Mouse (Mus musculus): Measurements from ENCODE around the gene Slc16a5. TPM values are rescaled to one million over a fixed set of nuclear protein-coding genes. Genes with fewer than 3 reads are reported as not detected.

Gene Slc16a5
- not detected in 2 replicates for polyA plus RNA-seq (2012; ENCODE audit: insufficient read depth, insufficient read length, low replicate concordance, missing spikeins)

DNA sequence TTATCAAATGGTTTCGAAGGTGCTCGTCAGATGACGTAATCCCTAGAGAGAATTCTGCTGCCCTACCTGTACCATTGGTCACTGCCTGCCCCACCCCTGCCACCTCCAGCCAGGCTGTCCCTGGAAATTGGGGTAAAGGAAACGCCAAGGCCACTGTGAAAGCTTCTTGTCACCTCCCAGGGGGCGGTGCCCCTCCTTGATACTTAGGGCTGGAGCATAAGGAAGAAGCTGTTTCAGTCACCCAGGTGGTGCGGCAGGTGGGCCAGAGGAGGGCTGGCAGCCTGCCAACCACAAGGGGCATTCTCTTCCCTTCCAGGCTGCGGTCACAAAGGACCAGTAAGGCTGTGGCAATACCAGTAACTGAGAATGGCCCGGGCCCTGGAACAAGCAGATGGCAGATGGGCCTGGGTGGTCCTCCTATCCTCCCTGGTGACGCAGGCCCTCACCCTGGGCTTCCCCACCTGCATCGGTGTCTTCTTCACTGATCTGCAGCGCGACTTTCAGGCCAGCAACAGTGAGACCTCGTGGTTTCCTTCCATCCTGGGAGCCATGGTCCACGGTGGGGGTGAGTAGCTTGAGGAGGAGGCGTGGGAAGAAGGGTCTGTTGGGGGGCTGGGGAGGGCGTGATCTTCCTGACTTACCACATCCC is at the start of gene Slc16a5:
Slc16a5 (plus strand) TSS at position 232 of the 649 bp plus-strand sequence.
- WGBS, result 84% methylated on average over 16 of the region's 16 CpGs
- TF ChIP-seq CTCF (IDR thresholded peaks at IDR 0.05; ENCODE audit: insufficient read depth, low read depth, low read length) (no peak), POLR2A (IDR thresholded peaks at IDR 0.05; ENCODE audit: insufficient read depth, low read depth, low read length) (no peak)
- Histone ChIP-seq H3K4me1 (ENCODE audit: control insufficient read depth, insufficient read depth, low read length) (peaks cover 13% of the 10 kb centered on the region; the same call in 1 of the 2 replicates), H3K4me3 (ENCODE audit: insufficient read depth, low read depth, low read length) (no peak within 1 kb of the TSS; the same call in 1 of the 2 replicates), H3K27ac (ENCODE audit: insufficient read depth, low read depth, low read length) (no peak within 1 kb of the TSS)

DNA sequence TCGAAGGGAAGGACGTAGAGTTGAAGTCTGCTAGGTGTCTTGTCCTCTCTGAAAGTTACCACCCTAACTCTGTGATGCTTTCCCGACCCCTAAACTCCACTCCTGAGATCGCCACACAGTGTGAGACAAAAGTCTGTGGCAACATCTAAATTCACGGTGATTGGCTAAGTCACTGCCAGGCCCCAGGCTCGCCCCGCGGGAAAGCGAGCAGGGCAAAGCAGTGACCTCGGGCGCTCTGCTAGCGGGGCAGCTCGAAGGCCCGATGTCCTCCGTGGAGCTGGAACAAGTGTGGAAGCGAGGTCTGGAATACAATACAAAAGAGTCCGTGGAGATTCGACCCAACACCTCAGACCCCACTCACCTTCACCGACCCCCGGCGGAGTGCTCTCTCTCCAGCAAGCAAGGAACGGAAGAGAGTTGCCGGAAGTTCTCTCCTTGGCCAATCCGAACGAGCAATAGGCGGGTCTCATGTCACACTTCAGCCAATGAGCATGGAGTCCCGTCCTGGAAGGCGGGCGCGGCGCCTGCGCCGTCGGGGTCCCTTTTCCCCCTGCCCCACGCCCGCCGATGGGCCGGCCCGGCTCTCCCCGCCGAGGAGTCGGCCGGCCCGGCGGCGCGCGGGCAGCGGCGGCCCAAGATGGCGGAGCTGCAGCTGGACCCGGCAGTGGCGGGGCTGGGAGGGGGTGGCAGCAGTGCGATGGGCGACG is 42.6 kb upstream of the Slc16a5 start, which contains the start of the genes Atp5h and Kctd2:
Atp5h (minus strand) TSS at position 432 of the 707 bp plus-strand sequence.
Kctd2 (plus strand) TSS at position 598 of the 707 bp plus-strand sequence.
- Histone ChIP-seq H3K4me3 (ENCODE audit: insufficient read depth, low read depth, low read length) (peak within 1 kb of the TSS; percentile 90), H3K27ac (ENCODE audit: insufficient read depth, low read depth, low read length) (peak within 1 kb of the TSS; percentile 72), H3K4me1 (ENCODE audit: control insufficient read depth, insufficient read depth, low read length) (peaks cover 12% of the 10 kb centered on the region)
- under 1% methylated on average over 56 of the region's 56 CpGs for WGBS
- peak; percentile 81 for TF ChIP-seq POLR2A (IDR thresholded peaks at IDR 0.05; ENCODE audit: insufficient read depth, low read depth, low read length)
- TF ChIP-seq CTCF (IDR thresholded peaks at IDR 0.05; ENCODE audit: insufficient read depth, low read depth, low read length), result no peak

DNA sequence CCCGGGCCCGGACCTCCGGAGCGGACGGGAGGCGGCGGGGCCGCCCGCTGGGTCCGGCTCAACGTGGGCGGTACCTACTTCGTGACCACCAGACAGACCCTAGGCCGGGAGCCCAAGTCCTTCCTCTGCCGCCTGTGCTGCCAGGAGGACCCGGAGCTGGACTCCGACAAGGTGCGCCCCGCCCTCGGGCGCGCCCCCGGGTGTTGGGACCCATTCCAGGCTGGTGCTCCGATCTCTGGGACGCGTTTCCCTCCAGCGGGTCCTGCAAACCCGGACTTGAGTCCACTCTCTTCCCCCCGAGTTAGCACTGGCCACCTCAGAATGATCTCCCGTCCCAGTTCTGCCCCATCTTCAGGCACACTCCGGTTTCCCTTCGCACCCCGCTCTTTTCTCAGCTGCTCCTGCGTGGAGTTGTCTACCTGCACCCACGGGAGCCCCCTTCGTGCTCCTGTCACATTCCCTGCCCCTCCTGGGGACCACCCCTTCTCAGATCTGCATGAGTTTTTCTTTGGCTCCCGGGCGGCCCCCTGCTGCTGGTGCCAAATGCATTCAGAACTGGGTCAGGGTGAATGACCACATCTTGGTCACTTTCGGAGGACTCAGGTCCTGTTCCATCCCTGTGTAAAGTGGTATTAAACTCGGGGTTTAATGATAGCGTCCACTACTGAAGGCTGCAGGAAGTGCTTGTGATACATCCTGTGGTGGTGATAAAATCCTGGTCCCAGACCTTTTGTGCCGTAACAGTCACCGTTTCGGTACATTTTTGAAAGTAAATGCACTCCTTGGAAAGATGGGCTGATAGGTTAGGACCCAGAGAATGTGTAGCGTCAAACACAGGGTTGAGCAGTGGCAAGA is 41.7 kb upstream of the Slc16a5 start:
- no peak overlapping the region; the same call in 1 of the 2 replicates for H3K27ac ChIP-seq (ENCODE audit: insufficient read depth, low read depth, low read length)
- TF ChIP-seq CTCF (IDR thresholded peaks at IDR 0.05; ENCODE audit: insufficient read depth, low read depth, low read length) (no peak), POLR2A (IDR thresholded peaks at IDR 0.05; ENCODE audit: insufficient read depth, low read depth, low read length) (no peak)
- peaks cover 12% of the 10 kb centered on the region for H3K4me1 ChIP-seq (ENCODE audit: control insufficient read depth, insufficient read depth, low read length)
- 1% methylated on average over 45 of the region's 45 CpGs for WGBS
- H3K4me3 ChIP-seq (ENCODE audit: insufficient read depth, low read depth, low read length), result peak overlapping the region; percentile 90

DNA sequence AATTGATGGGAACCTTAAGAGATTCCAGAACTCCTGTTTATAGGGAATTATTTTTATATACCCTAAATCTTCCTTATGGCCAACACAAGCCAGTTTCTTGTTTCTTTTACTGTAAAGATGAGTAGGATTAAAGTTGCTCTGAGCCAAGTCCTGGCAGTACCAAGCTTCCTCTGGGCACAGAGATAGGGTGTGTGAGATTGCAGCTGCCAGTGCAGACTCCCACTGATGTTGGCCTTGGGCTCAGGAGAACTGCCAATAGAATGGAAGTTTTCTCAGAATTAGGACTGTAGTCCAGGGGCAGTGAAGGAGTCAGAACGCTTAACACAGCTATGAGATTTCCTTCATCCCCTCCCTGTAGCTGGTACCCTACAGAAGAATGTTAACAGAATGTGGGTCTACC is 40.9 kb upstream of the Slc16a5 start:
- no peak overlapping the region for H3K27ac ChIP-seq (ENCODE audit: insufficient read depth, low read depth, low read length)

DNA sequence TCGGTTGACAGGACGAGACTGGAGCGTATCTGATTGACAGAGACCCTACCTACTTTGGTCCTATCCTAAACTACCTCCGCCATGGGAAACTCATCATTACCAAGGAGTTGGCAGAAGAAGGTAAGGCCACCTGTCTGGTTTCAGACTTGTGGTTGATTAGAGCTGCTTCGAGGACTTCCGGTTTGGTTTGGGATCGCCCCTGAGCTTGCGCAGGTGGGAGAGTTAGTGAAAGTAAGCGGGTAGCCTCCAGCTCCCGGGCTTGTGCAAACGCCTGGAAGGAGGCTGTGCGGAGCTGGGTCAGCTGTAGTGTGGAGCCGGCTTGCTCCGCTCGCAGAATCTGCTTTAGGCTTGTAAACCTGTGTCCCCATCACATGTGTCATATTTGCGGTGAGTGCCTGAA is 40.3 kb upstream of the Slc16a5 start:
- peaks cover 12% of the 10 kb centered on the region for H3K4me1 ChIP-seq (ENCODE audit: control insufficient read depth, insufficient read depth, low read length)
- H3K27ac ChIP-seq (ENCODE audit: insufficient read depth, low read depth, low read length), result no peak overlapping the region
- 89% methylated on average over 16 of the region's 16 CpGs for WGBS
- H3K4me3 ChIP-seq (ENCODE audit: insufficient read depth, low read depth, low read length), result no peak overlapping the region
- TF ChIP-seq CTCF (IDR thresholded peaks at IDR 0.05; ENCODE audit: insufficient read depth, low read depth, low read length) (no peak), POLR2A (IDR thresholded peaks at IDR 0.05; ENCODE audit: insufficient read depth, low read depth, low read length) (no peak)

More for the DNA sequence above, 40.9 kb upstream of the Slc16a5 start:
- no peak overlapping the region for H3K4me3 ChIP-seq (ENCODE audit: insufficient read depth, low read depth, low read length)
- TF ChIP-seq CTCF (IDR thresholded peaks at IDR 0.05; ENCODE audit: insufficient read depth, low read depth, low read length) (no peak), POLR2A (IDR thresholded peaks at IDR 0.05; ENCODE audit: insufficient read depth, low read depth, low read length) (no peak)
- H3K4me1 ChIP-seq (ENCODE audit: control insufficient read depth, insufficient read depth, low read length), result peaks cover 12% of the 10 kb centered on the region
- 20% methylated on average over 1 of the region's 1 CpGs for WGBS

DNA sequence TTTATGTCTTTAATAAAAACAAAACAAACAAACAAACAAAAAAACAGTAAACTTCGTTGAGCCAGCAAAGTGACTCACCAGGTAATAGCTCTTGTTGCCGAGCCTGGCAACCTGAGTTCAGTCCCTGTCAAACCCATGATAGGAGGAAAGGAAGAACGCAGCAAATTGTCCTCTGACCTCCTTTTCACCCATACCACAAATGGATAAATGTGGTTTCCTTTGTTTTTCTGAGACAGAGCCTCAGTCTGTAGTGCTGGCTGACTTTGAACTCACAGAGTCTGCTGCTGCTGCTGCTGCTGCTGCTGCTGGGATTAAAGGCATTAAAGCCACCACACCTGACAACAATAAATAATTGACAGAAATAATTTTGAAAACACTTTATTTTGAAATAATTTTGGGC is 39.2 kb upstream of the Slc16a5 start:
- no peak for TF ChIP-seq CTCF (IDR thresholded peaks at IDR 0.05; ENCODE audit: insufficient read depth, low read depth, low read length)
- no peak for TF ChIP-seq POLR2A (IDR thresholded peaks at IDR 0.05; ENCODE audit: insufficient read depth, low read depth, low read length)
- no peak overlapping the region for H3K27ac ChIP-seq (ENCODE audit: insufficient read depth, low read depth, low read length)
- WGBS, result 86% methylated on average over 3 of the region's 3 CpGs
- H3K4me3 ChIP-seq (ENCODE audit: insufficient read depth, low read depth, low read length), result no peak overlapping the region
- H3K4me1 ChIP-seq (ENCODE audit: control insufficient read depth, insufficient read depth, low read length), result peaks cover 21% of the 10 kb centered on the region

DNA sequence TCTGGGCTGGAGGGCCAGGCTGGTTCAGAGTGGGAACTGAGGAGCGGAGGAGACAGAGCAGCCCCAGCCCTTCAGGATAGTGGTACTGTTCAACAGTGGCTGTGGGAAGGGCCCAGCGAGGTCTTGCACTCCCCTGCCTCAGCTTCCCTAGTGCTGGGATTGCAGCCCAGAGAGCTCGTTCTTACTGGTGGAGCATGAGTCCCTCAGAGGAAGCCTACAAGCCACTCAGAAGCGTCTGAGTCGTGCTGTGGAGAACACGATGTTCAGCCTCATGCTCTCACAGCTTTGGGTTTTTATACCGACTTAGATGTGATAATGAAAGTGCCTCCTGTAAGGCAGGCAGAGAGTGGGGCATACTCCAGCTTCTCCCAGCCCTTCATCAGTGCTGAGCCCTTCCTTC is 37.6 kb upstream of the Slc16a5 start:
- 90% methylated on average over 7 of the region's 7 CpGs for WGBS
- Histone ChIP-seq H3K4me3 (ENCODE audit: insufficient read depth, low read depth, low read length) (no peak overlapping the region), H3K4me1 (ENCODE audit: control insufficient read depth, insufficient read depth, low read length) (peaks cover 18% of the 10 kb centered on the region), H3K27ac (ENCODE audit: insufficient read depth, low read depth, low read length) (no peak overlapping the region)
- TF ChIP-seq POLR2A (IDR thresholded peaks at IDR 0.05; ENCODE audit: insufficient read depth, low read depth, low read length) (no peak), CTCF (IDR thresholded peaks at IDR 0.05; ENCODE audit: insufficient read depth, low read depth, low read length) (no peak)

DNA sequence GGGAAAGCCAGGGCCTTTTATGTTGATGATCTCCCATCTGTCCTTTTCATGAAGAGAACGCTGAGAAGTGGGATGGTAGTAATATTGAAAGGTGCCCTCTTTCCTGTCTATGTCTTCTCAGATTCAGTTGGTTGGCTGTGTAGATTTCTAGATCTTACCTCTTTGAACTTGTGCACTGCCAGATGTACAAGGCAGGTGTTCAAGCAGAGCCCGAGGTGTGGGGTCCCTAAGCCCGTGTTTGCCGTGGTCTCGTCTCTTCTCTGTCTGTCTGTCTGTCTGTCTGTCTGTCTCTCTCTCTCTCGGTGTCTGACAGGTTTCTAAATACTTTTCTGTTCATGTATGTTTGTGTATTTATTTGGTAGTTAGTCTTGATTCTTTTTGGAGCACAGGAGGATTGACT is 36.6 kb upstream of the Slc16a5 start:
- Histone ChIP-seq H3K4me3 (ENCODE audit: insufficient read depth, low read depth, low read length) (no peak overlapping the region), H3K27ac (ENCODE audit: insufficient read depth, low read depth, low read length) (no peak overlapping the region), H3K4me1 (ENCODE audit: control insufficient read depth, insufficient read depth, low read length) (peaks cover 17% of the 10 kb centered on the region)
- WGBS, result 92% methylated on average over 6 of the region's 6 CpGs
- TF ChIP-seq CTCF (IDR thresholded peaks at IDR 0.05; ENCODE audit: insufficient read depth, low read depth, low read length) (no peak), POLR2A (IDR thresholded peaks at IDR 0.05; ENCODE audit: insufficient read depth, low read depth, low read length) (no peak)
